Mouse (Mus musculus): ENCODE measurements around the gene Apol9a. TPM values are rescaled to one million over a fixed set of nuclear protein-coding genes. Genes with fewer than 3 reads are reported as not detected.
A peak's percentile ranks its signal among the peaks of the same experiment; 100 is the strongest.

The Apol9a gene
- polyA plus RNA-seq, 1 experiment: not detected

- no peaks in the 10 kb centered on the region for H3K27me3 ChIP-seq (ENCODE audit: control insufficient read depth, insufficient read depth, low read length, poor library complexity, severe bottlenecking)
- H3K9me3 ChIP-seq (replicated peaks; ENCODE audit: control insufficient read depth, insufficient read depth, low read length, poor library complexity, severe bottlenecking): no peaks in the 10 kb centered on the region
- H3K9ac ChIP-seq (ENCODE audit: low read depth, poor library complexity, severe bottlenecking): no peak overlapping the region
- TF ChIP-seq EP300 (IDR thresholded peaks at IDR 0.05; ENCODE audit: insufficient read depth, low read depth, low read length) (no peak), CTCF (IDR thresholded peaks at IDR 0.05; ENCODE audit: low read depth, low read length) (no peak), POLR2A (IDR thresholded peaks at IDR 0.05; ENCODE audit: insufficient read depth, low read length) (no peak)
- H3K4me1 ChIP-seq (ENCODE audit: control insufficient read depth, insufficient read depth, low read length): no peaks in the 10 kb centered on the region
- no peak overlapping the region for H3K27ac ChIP-seq (ENCODE audit: insufficient read depth, low read length)
- no peak overlapping the region for H3K4me3 ChIP-seq (ENCODE audit: low read depth, low read length)
- no peaks in the 10 kb centered on the region for H3K36me3 ChIP-seq (ENCODE audit: control insufficient read depth, insufficient read depth, low read length, poor library complexity, severe bottlenecking)
Measured at GRCm38 (mm10) chr15:77376920-77377319, 34.0 kb downstream of the Apol9a start.

- Histone ChIP-seq H3K4me3 (ENCODE audit: low read depth, low read length) (no peak overlapping the region), H3K27ac (ENCODE audit: insufficient read depth, low read length) (no peak overlapping the region)
Measured at GRCm38 (mm10) chr15:77370588-77370987, 40.3 kb downstream of the Apol9a start.

GRCm38 (mm10) chr15:77369981-77370380, 41.0 kb downstream of the Apol9a start:
- TF ChIP-seq CTCF (IDR thresholded peaks at IDR 0.05; ENCODE audit: low read depth, low read length) (no peak), EP300 (IDR thresholded peaks at IDR 0.05; ENCODE audit: insufficient read depth, low read depth, low read length) (no peak)
- no peaks in the 10 kb centered on the region for H3K9me3 ChIP-seq (replicated peaks; ENCODE audit: control insufficient read depth, insufficient read depth, low read length, poor library complexity, severe bottlenecking)
- H3K27ac ChIP-seq (ENCODE audit: insufficient read depth, low read length): no peak overlapping the region

More at GRCm38 (mm10) chr15:77370588-77370987, 40.3 kb downstream of the Apol9a start:
- no peaks in the 10 kb centered on the region for H3K9me3 ChIP-seq (replicated peaks; ENCODE audit: control insufficient read depth, insufficient read depth, low read length, poor library complexity, severe bottlenecking)
- no peak for TF ChIP-seq EP300 (IDR thresholded peaks at IDR 0.05; ENCODE audit: insufficient read depth, low read depth, low read length)
- no peaks in the 10 kb centered on the region for H3K36me3 ChIP-seq (ENCODE audit: control insufficient read depth, insufficient read depth, low read length, poor library complexity, severe bottlenecking)
- H3K9ac ChIP-seq (ENCODE audit: low read depth, poor library complexity, severe bottlenecking): no peak overlapping the region
- H3K27me3 ChIP-seq (ENCODE audit: control insufficient read depth, insufficient read depth, low read length, poor library complexity, severe bottlenecking): no peaks in the 10 kb centered on the region
- peaks cover 2% of the 10 kb centered on the region for H3K4me1 ChIP-seq (ENCODE audit: control insufficient read depth, insufficient read depth, low read length)

GRCm38 (mm10) chr15:77368818-77369320, 42.1 kb downstream of the Apol9a start:
- no peaks in the 10 kb centered on the region for H3K36me3 ChIP-seq (ENCODE audit: control insufficient read depth, insufficient read depth, low read length, poor library complexity, severe bottlenecking)
- 0 out of 2 replicates have a peak overlapping the region, but pooled peaks have one; percentile 22 for H3K27ac ChIP-seq (ENCODE audit: insufficient read depth, low read length)
- TF ChIP-seq EP300 (IDR thresholded peaks at IDR 0.05; ENCODE audit: insufficient read depth, low read depth, low read length) (no peak), CTCF (IDR thresholded peaks at IDR 0.05; ENCODE audit: low read depth, low read length) (no peak), POLR2A (IDR thresholded peaks at IDR 0.05; ENCODE audit: insufficient read depth, low read length) (no peak)
- peak overlapping the region; percentile 5; the same call in 1 of the 2 replicates for H3K9ac ChIP-seq (ENCODE audit: low read depth, poor library complexity, severe bottlenecking)
- H3K4me1 ChIP-seq (ENCODE audit: control insufficient read depth, insufficient read depth, low read length): peaks cover 4% of the 10 kb centered on the region
- no peaks in the 10 kb centered on the region for H3K9me3 ChIP-seq (replicated peaks; ENCODE audit: control insufficient read depth, insufficient read depth, low read length, poor library complexity, severe bottlenecking)
- H3K27me3 ChIP-seq (ENCODE audit: control insufficient read depth, insufficient read depth, low read length, poor library complexity, severe bottlenecking): no peaks in the 10 kb centered on the region
- H3K4me3 ChIP-seq (ENCODE audit: low read depth, low read length): peak overlapping the region; percentile 20

More at GRCm38 (mm10) chr15:77369981-77370380, 41.0 kb downstream of the Apol9a start:
- Histone ChIP-seq H3K4me1 (ENCODE audit: control insufficient read depth, insufficient read depth, low read length) (peaks cover 2% of the 10 kb centered on the region), H3K27me3 (ENCODE audit: control insufficient read depth, insufficient read depth, low read length, poor library complexity, severe bottlenecking) (no peaks in the 10 kb centered on the region), H3K36me3 (ENCODE audit: control insufficient read depth, insufficient read depth, low read length, poor library complexity, severe bottlenecking) (no peaks in the 10 kb centered on the region), H3K4me3 (ENCODE audit: low read depth, low read length) (no peak overlapping the region), H3K9ac (ENCODE audit: low read depth, poor library complexity, severe bottlenecking) (no peak overlapping the region)

GRCm38 (mm10) chr15:77368148-77368547, 42.8 kb downstream of the Apol9a start:
- Histone ChIP-seq H3K9ac (ENCODE audit: low read depth, poor library complexity, severe bottlenecking) (peak overlapping the region; percentile 5; the same call in 1 of the 2 replicates), H3K9me3 (replicated peaks; ENCODE audit: control insufficient read depth, insufficient read depth, low read length, poor library complexity, severe bottlenecking) (no peaks in the 10 kb centered on the region), H3K27me3 (ENCODE audit: control insufficient read depth, insufficient read depth, low read length, poor library complexity, severe bottlenecking) (no peaks in the 10 kb centered on the region), H3K4me1 (ENCODE audit: control insufficient read depth, insufficient read depth, low read length) (peaks cover 8% of the 10 kb centered on the region), H3K36me3 (ENCODE audit: control insufficient read depth, insufficient read depth, low read length, poor library complexity, severe bottlenecking) (no peaks in the 10 kb centered on the region), H3K27ac (ENCODE audit: insufficient read depth, low read length) (0 out of 2 replicates have a peak overlapping the region, but pooled peaks have one; percentile 63), H3K4me3 (ENCODE audit: low read depth, low read length) (peak overlapping the region; percentile 20)
- TF ChIP-seq EP300 (IDR thresholded peaks at IDR 0.05; ENCODE audit: insufficient read depth, low read depth, low read length) (peak; percentile 79), POLR2A (IDR thresholded peaks at IDR 0.05; ENCODE audit: insufficient read depth, low read length) (no peak), CTCF (IDR thresholded peaks at IDR 0.05; ENCODE audit: low read depth, low read length) (peak; percentile 97)

- peak overlapping the region; percentile 63 for H3K27ac ChIP-seq (ENCODE audit: insufficient read depth, low read length)
- no peaks in the 10 kb centered on the region for H3K9me3 ChIP-seq (replicated peaks; ENCODE audit: control insufficient read depth, insufficient read depth, low read length, poor library complexity, severe bottlenecking)
- H3K27me3 ChIP-seq (ENCODE audit: control insufficient read depth, insufficient read depth, low read length, poor library complexity, severe bottlenecking): no peaks in the 10 kb centered on the region
- no peaks in the 10 kb centered on the region for H3K36me3 ChIP-seq (ENCODE audit: control insufficient read depth, insufficient read depth, low read length, poor library complexity, severe bottlenecking)
- peaks cover 10% of the 10 kb centered on the region for H3K4me1 ChIP-seq (ENCODE audit: control insufficient read depth, insufficient read depth, low read length)
- TF ChIP-seq POLR2A (IDR thresholded peaks at IDR 0.05; ENCODE audit: insufficient read depth, low read length) (no peak), CTCF (IDR thresholded peaks at IDR 0.05; ENCODE audit: low read depth, low read length) (no peak), EP300 (IDR thresholded peaks at IDR 0.05; ENCODE audit: insufficient read depth, low read depth, low read length) (no peak)
- H3K9ac ChIP-seq (ENCODE audit: low read depth, poor library complexity, severe bottlenecking): peak overlapping the region; percentile 67
- no peak overlapping the region for H3K4me3 ChIP-seq (ENCODE audit: low read depth, low read length)
Measured at GRCm38 (mm10) chr15:77367504-77367903, 43.4 kb downstream of the Apol9a start.
